Mouse (Mus musculus): Measurements from ENCODE around the gene AC141477.1.

Gene AC141477.1

GRCm38 (mm10) chr10:76440281-76440680 lies at the start of gene AC141477.1:
TSS of gene AC141477.1 (minus strand) at chr10:76440444.
- DNase-seq (ENCODE audit: low read depth): no peak

- DNase-seq (ENCODE audit: low read depth): no peak
These were observed 49.0 kb upstream of the AC141477.1 start for GRCm38 (mm10) chr10:76489205-76489604.

GRCm38 (mm10) chr10:76488265-76488664 lies 48.0 kb upstream of the AC141477.1 start:
- DNase-seq (ENCODE audit: low read depth): no peak

GRCm38 (mm10) chr10:76486302-76486701 lies 46.1 kb upstream of the AC141477.1 start:
- DNase-seq (ENCODE audit: low read depth): no peak

- no peak for DNase-seq (ENCODE audit: low read depth)
These were observed 41.2 kb upstream of the AC141477.1 start for GRCm38 (mm10) chr10:76481480-76481879.

GRCm38 (mm10) chr10:76480851-76481250 lies 40.6 kb upstream of the AC141477.1 start:
- DNase-seq (ENCODE audit: low read depth): no peak

- no peak for DNase-seq (ENCODE audit: low read depth)
These were observed 33.5 kb upstream of the AC141477.1 start for GRCm38 (mm10) chr10:76473759-76474158.

GRCm38 (mm10) chr10:76468203-76469162 lies 28.2 kb upstream of the AC141477.1 start, which contains the start of the genes Mcm3ap and Ybey:
TSS of gene Mcm3ap (plus strand) at chr10:76468927.
TSS of gene Ybey (minus strand) at chr10:76469114.
- DNase-seq (ENCODE audit: low read depth): peak; percentile 85

GRCm38 (mm10) chr10:76462721-76463120 lies 22.5 kb upstream of the AC141477.1 start:
- no peak for DNase-seq (ENCODE audit: low read depth)

GRCm38 (mm10) chr10:76462312-76462711 lies 22.1 kb upstream of the AC141477.1 start:
- no peak for DNase-seq (ENCODE audit: low read depth)

- DNase-seq (ENCODE audit: low read depth): no peak
These were observed 21.0 kb upstream of the AC141477.1 start for GRCm38 (mm10) chr10:76461255-76461654.

- DNase-seq (ENCODE audit: low read depth): no peak
These were observed 15.0 kb upstream of the AC141477.1 start for GRCm38 (mm10) chr10:76455289-76455688.

- no peak for DNase-seq (ENCODE audit: low read depth)
These were observed 8.6 kb upstream of the AC141477.1 start, which contains the start of gene 2610028H24Rik for GRCm38 (mm10) chr10:76448851-76449250. TSS of gene 2610028H24Rik (plus strand) at chr10:76449081.

- DNase-seq (ENCODE audit: low read depth): no peak
These were observed 7.4 kb upstream of the AC141477.1 start for GRCm38 (mm10) chr10:76447406-76448229.

GRCm38 (mm10) chr10:76445996-76446681 lies 5.9 kb upstream of the AC141477.1 start:
- DNase-seq (ENCODE audit: low read depth): no peak

- peak; percentile 97 for DNase-seq (ENCODE audit: low read depth)
These were observed 2.2 kb upstream of the AC141477.1 start, which contains the start of gene Pcnt for GRCm38 (mm10) chr10:76442178-76443088. TSS of gene Pcnt (minus strand) at chr10:76442786.

GRCm38 (mm10) chr10:76439107-76439890 lies 945 bp downstream of the AC141477.1 start:
- DNase-seq (ENCODE audit: low read depth): no peak

GRCm38 (mm10) chr10:76433925-76434324 lies 6.3 kb downstream of the AC141477.1 start:
- no peak for DNase-seq (ENCODE audit: low read depth)

- no peak for DNase-seq (ENCODE audit: low read depth)
These were observed 14.6 kb downstream of the AC141477.1 start for GRCm38 (mm10) chr10:76425674-76426073.

GRCm38 (mm10) chr10:76416811-76417210 lies 23.4 kb downstream of the AC141477.1 start:
- DNase-seq (ENCODE audit: low read depth): no peak
